Mouse (Mus musculus): ENCODE data around the gene D630023F18Rik. TPM values are rescaled to one million over a fixed set of nuclear protein-coding genes. Genes with fewer than 3 reads are reported as not detected.
A peak's percentile ranks its signal among the peaks of the same experiment; 100 is the strongest.

The D630023F18Rik gene
- polyA plus RNA-seq, 1 experiment from 2014 or later = 0.56 TPM

DNA sequence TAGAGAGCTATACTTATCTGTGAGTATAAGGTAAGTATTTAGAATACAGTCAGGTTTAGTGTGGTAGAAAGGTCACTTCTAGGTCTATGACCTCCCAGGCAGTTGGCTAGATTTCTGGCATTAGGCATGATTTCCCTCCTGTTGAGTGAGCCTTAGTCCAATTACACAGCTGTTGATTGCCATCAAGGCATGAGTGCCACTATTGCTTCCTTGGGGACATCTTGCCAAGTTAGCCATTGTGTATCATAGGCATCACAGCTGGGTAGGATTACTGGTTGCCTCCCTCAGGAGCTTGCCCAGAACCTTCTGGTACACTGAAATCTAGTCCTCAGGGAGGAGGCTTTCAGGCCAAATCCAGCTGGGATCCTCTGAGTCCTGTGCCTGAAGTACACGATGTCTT, 9.8 kb upstream of the D630023F18Rik start:
- WGBS = 89% methylated on average over 1 of the region's 1 CpGs
- Histone ChIP-seq H3K4me3 (ENCODE audit: low read depth, low read length) (no peak overlapping the region), H3K36me3 (ENCODE audit: control insufficient read depth, insufficient read depth) (no peaks in the 10 kb centered on the region), H3K4me2 (replicated peaks; ENCODE audit: low read depth) (no peak overlapping the region), H3K27ac (ENCODE audit: low read depth, low read length) (no peak overlapping the region), H3K9ac (ENCODE audit: low read depth, low read length) (no peak overlapping the region), H3K4me1 (replicated peaks; ENCODE audit: control insufficient read depth, insufficient read depth, low read length) (no peaks in the 10 kb centered on the region), H3K27me3 (replicated peaks; ENCODE audit: control insufficient read depth, insufficient read depth, low read length) (no peaks in the 10 kb centered on the region), H3K9me3 (ENCODE audit: control insufficient read depth) (no peaks in the 10 kb centered on the region)
- no peak for TF ChIP-seq CTCF (IDR thresholded peaks at IDR 0.05; ENCODE audit: low read depth)
- no peak for ATAC-seq

- TF ChIP-seq CTCF (IDR thresholded peaks at IDR 0.05; ENCODE audit: low read depth) = no peak
- ATAC-seq = no peak
- no peak overlapping the region for H3K4me2 ChIP-seq (replicated peaks; ENCODE audit: low read depth)
- no peak overlapping the region for H3K9ac ChIP-seq (ENCODE audit: low read depth, low read length)
- H3K27ac ChIP-seq (ENCODE audit: low read depth, low read length) = no peak overlapping the region
- WGBS = 78% methylated on average over 1 of the region's 1 CpGs
- no peaks in the 10 kb centered on the region for H3K4me1 ChIP-seq (replicated peaks; ENCODE audit: control insufficient read depth, insufficient read depth, low read length)
- no peaks in the 10 kb centered on the region for H3K27me3 ChIP-seq (replicated peaks; ENCODE audit: control insufficient read depth, insufficient read depth, low read length)
- H3K4me3 ChIP-seq (ENCODE audit: low read depth, low read length) = no peak overlapping the region
- no peaks in the 10 kb centered on the region for H3K9me3 ChIP-seq (ENCODE audit: control insufficient read depth)
- H3K36me3 ChIP-seq (ENCODE audit: control insufficient read depth, insufficient read depth) = no peaks in the 10 kb centered on the region
Measured at GRCm38 (mm10) chr1:65131671-65132070, 8.7 kb upstream of the D630023F18Rik start.

DNA sequence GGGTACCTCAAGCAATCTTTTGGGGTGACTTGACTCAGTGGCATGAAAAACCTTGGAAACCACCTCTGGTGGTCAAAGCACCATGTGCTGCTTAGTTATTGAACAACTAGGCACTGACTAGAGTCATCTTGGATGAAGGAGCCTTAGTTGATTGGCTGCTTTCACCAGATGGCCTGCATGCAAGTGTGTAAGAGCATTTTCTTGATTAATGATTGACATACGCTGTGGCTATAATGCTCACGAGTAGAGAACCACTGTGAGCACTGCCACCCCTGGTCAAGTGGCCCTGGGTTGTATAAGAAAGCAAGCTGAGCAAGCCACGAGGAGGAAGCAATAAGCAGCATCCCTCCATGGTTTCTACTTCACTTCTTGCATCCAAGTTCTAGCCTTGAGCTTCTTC, 7.2 kb upstream of the D630023F18Rik start:
- no peak overlapping the region for H3K4me3 ChIP-seq (ENCODE audit: low read depth, low read length)
- no peaks in the 10 kb centered on the region for H3K36me3 ChIP-seq (ENCODE audit: control insufficient read depth, insufficient read depth)
- H3K9ac ChIP-seq (ENCODE audit: low read depth, low read length) = no peak overlapping the region
- no peak overlapping the region for H3K4me2 ChIP-seq (replicated peaks; ENCODE audit: low read depth)
- no peaks in the 10 kb centered on the region for H3K4me1 ChIP-seq (replicated peaks; ENCODE audit: control insufficient read depth, insufficient read depth, low read length)
- no peaks in the 10 kb centered on the region for H3K9me3 ChIP-seq (ENCODE audit: control insufficient read depth)
- peak overlapping the region; percentile 51 for H3K27ac ChIP-seq (ENCODE audit: low read depth, low read length)
- ATAC-seq = peak; percentile 95
- H3K27me3 ChIP-seq (replicated peaks; ENCODE audit: control insufficient read depth, insufficient read depth, low read length) = no peaks in the 10 kb centered on the region
- 0 out of 2 replicates have a peak, but pooled peaks have one; percentile 30 for TF ChIP-seq CTCF (IDR thresholded peaks at IDR 0.05; ENCODE audit: low read depth)
- 41% methylated on average over 3 of the region's 3 CpGs for WGBS

DNA sequence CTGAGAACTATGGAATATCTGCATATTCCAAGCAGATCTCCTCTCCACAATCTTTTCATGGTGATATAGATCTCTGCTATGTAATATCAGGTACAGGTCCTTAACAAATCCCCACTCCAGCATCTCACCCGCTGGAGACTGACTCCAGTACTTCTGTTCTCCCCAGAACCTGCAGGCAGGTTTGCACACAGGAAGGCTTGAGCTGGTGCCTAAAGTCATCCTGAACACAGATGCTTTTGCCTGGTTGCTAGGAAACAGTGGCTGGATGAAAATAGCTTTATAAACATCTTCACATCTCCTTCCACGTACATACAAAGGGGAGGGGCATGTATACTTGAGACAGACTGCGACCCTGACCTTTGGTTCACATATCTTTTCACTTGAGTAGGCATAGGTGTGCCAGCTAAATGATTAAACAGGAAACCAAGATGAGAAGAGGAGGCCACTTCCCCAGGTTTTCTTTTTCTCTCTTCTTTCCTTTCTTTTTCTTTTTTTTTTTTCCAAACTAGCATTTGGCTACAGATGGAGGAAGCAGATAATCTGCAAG, 6.7 kb upstream of the D630023F18Rik start:
- no peak overlapping the region for H3K4me3 ChIP-seq (ENCODE audit: low read depth, low read length)
- H3K27ac ChIP-seq (ENCODE audit: low read depth, low read length) = peak overlapping the region; percentile 51
- no peak overlapping the region for H3K4me2 ChIP-seq (replicated peaks; ENCODE audit: low read depth)
- H3K27me3 ChIP-seq (replicated peaks; ENCODE audit: control insufficient read depth, insufficient read depth, low read length) = no peaks in the 10 kb centered on the region
- H3K4me1 ChIP-seq (replicated peaks; ENCODE audit: control insufficient read depth, insufficient read depth, low read length) = no peaks in the 10 kb centered on the region
- no peaks in the 10 kb centered on the region for H3K9me3 ChIP-seq (ENCODE audit: control insufficient read depth)
- no peaks in the 10 kb centered on the region for H3K36me3 ChIP-seq (ENCODE audit: control insufficient read depth, insufficient read depth)
- peak; percentile 95 for ATAC-seq
- no peak for TF ChIP-seq CTCF (IDR thresholded peaks at IDR 0.05; ENCODE audit: low read depth)
- 33% methylated on average over 3 of the region's 3 CpGs for WGBS
- H3K9ac ChIP-seq (ENCODE audit: low read depth, low read length) = no peak overlapping the region

DNA sequence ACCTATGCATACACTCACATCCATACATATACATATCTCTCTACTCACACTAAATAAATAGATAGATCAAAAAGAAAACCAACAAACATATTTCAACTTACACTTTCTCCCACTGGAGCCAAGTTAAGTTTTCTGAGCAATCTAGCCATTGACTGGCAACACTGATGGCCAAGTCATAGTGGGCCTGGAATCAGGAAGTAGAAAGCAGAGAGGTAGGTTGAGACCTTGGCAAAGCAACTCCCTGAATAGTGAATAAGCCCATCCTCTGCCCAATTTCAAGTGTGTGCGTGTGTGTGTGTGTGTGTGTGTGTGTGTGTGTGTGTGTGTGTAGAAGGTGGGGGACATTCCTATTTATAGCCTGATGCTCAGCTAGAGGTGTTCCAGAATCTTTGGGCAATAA, 3.6 kb downstream of the D630023F18Rik start, which contains the start of gene Gm28845:
Gene Gm28845 (minus strand): TSS at position 121 of the 400 bp plus-strand sequence.
- Histone ChIP-seq H3K4me1 (replicated peaks; ENCODE audit: control insufficient read depth, insufficient read depth, low read length) (no peaks in the 10 kb centered on the region), H3K27ac (ENCODE audit: low read depth, low read length) (peak within 1 kb of the TSS; percentile 94), H3K9ac (ENCODE audit: low read depth, low read length) (no peak within 1 kb of the TSS), H3K9me3 (ENCODE audit: control insufficient read depth) (no peaks in the 10 kb centered on the region), H3K27me3 (replicated peaks; ENCODE audit: control insufficient read depth, insufficient read depth, low read length) (no peaks in the 10 kb centered on the region), H3K4me3 (ENCODE audit: low read depth, low read length) (no peak within 1 kb of the TSS), H3K4me2 (replicated peaks; ENCODE audit: low read depth) (no peak within 1 kb of the TSS), H3K36me3 (ENCODE audit: control insufficient read depth, insufficient read depth) (no peaks in the 10 kb centered on the region)
- 89% methylated on average over 1 of the region's 1 CpGs for WGBS
- no peak for ATAC-seq
- TF ChIP-seq CTCF (IDR thresholded peaks at IDR 0.05; ENCODE audit: low read depth) = no peak

GRCm38 (mm10) chr1:65118150-65118913, 4.7 kb downstream of the D630023F18Rik start:
- no peak overlapping the region for H3K4me3 ChIP-seq (ENCODE audit: low read depth, low read length)
- no peak overlapping the region for H3K9ac ChIP-seq (ENCODE audit: low read depth, low read length)
- WGBS = 25% methylated on average over 8 of the region's 8 CpGs
- TF ChIP-seq CTCF (IDR thresholded peaks at IDR 0.05; ENCODE audit: low read depth) = no peak
- peak overlapping the region; percentile 94 for H3K27ac ChIP-seq (ENCODE audit: low read depth, low read length)
- no peaks in the 10 kb centered on the region for H3K27me3 ChIP-seq (replicated peaks; ENCODE audit: control insufficient read depth, insufficient read depth, low read length)
- no peaks in the 10 kb centered on the region for H3K9me3 ChIP-seq (ENCODE audit: control insufficient read depth)
- ATAC-seq = peak; percentile 97
- no peaks in the 10 kb centered on the region for H3K36me3 ChIP-seq (ENCODE audit: control insufficient read depth, insufficient read depth)
- H3K4me1 ChIP-seq (replicated peaks; ENCODE audit: control insufficient read depth, insufficient read depth, low read length) = no peaks in the 10 kb centered on the region
- no peak overlapping the region for H3K4me2 ChIP-seq (replicated peaks; ENCODE audit: low read depth)
